Mouse (Mus musculus): ENCODE data around the gene Slc17a3. TPM values are rescaled to one million over a fixed set of nuclear protein-coding genes. Genes with fewer than 3 reads are reported as not detected.

Slc17a3 gene
- polyA plus RNA-seq, 1 experiment: 0.05 TPM

GRCm38 (mm10) chr13:23906906-23907305 is 67.7 kb downstream of the Slc17a3 start:
- Histone ChIP-seq H3K27me3 (ENCODE audit: control insufficient read depth, insufficient read depth, low read length) (no peaks in the 10 kb centered on the region), H3K36me3 (ENCODE audit: control insufficient read depth, insufficient read depth, low read length) (no peaks in the 10 kb centered on the region), H3K27ac (ENCODE audit: control insufficient read depth, insufficient read depth, low read length) (no peak overlapping the region), H3K4me3 (ENCODE audit: control insufficient read depth, insufficient read depth, low read length) (no peak overlapping the region), H3K4me1 (replicated peaks; ENCODE audit: control insufficient read depth, insufficient read depth, low read length) (peaks cover 8% of the 10 kb centered on the region)
- TF ChIP-seq POLR2A (IDR thresholded peaks at IDR 0.05; ENCODE audit: control insufficient read depth, extremely low read depth, insufficient read depth, low read length, poor library complexity) (no peak), CTCF (IDR thresholded peaks at IDR 0.05; ENCODE audit: borderline replicate concordance, control insufficient read depth, extremely low read depth, insufficient read depth, low read length, poor library complexity) (no peak)
- DNase-seq: no peak
- 94% methylated on average over 5 of the region's 5 CpGs for WGBS

GRCm38 (mm10) chr13:23910121-23910520 is 70.9 kb downstream of the Slc17a3 start:
- no peak for DNase-seq
- H3K36me3 ChIP-seq (ENCODE audit: control insufficient read depth, insufficient read depth, low read length): no peaks in the 10 kb centered on the region
- 0 out of 2 replicates have a peak overlapping the region, but pooled peaks have one; percentile 14 for H3K27ac ChIP-seq (ENCODE audit: control insufficient read depth, insufficient read depth, low read length)
- no peak overlapping the region for H3K4me3 ChIP-seq (ENCODE audit: control insufficient read depth, insufficient read depth, low read length)
- peaks cover 8% of the 10 kb centered on the region for H3K4me1 ChIP-seq (replicated peaks; ENCODE audit: control insufficient read depth, insufficient read depth, low read length)
- 6% methylated on average over 5 of the region's 5 CpGs for WGBS
- no peaks in the 10 kb centered on the region for H3K27me3 ChIP-seq (ENCODE audit: control insufficient read depth, insufficient read depth, low read length)
- TF ChIP-seq POLR2A (IDR thresholded peaks at IDR 0.05; ENCODE audit: control insufficient read depth, extremely low read depth, insufficient read depth, low read length, poor library complexity) (no peak), CTCF (IDR thresholded peaks at IDR 0.05; ENCODE audit: borderline replicate concordance, control insufficient read depth, extremely low read depth, insufficient read depth, low read length, poor library complexity) (no peak)

Other genes starting within 250 kb of the Slc17a3 start
- 14.4 and 19.9 TPM in 2 replicates for gene Hist1h2be, start 218.3 kb upstream of the Slc17a3 start, polyA plus RNA-seq (2012; rRNA removed)
- gene Hist1h1e, start 216.9 kb upstream of the Slc17a3 start, polyA plus RNA-seq (2012; rRNA removed): 9.4 and 18.5 TPM in 2 replicates
- gene Hist1h2ac, start 155.5 kb upstream of the Slc17a3 start, polyA plus RNA-seq (2012; rRNA removed): 11.0 and 12.9 TPM in 2 replicates
- gene Hist1h2bc, start 155.2 kb upstream of the Slc17a3 start, polyA plus RNA-seq (2012; rRNA removed): 153 and 154 TPM in 2 replicates
- 0.11 TPM in 1 of 2 replicates, not detected in the other for gene Hist1h1t, start 143.6 kb upstream of the Slc17a3 start, polyA plus RNA-seq (2012; rRNA removed)
- 69.8 and 70.6 TPM in 2 replicates for gene Hist1h4c, start 141.0 kb upstream of the Slc17a3 start, polyA plus RNA-seq (2012; rRNA removed)
- 9.8 and 13.5 TPM in 2 replicates for gene Hfe, start 128.6 kb upstream of the Slc17a3 start, polyA plus RNA-seq (2012; rRNA removed)
- 40.9 and 48.1 TPM in 2 replicates for gene Hist1h1c, start 100.6 kb upstream of the Slc17a3 start, polyA plus RNA-seq (2012; rRNA removed)
- gene Hist1h3c, start 93.8 kb upstream of the Slc17a3 start, polyA plus RNA-seq (2012; rRNA removed): 377 and 602 TPM in 2 replicates
- 160 and 224 TPM in 2 replicates for gene Hist1h2bb, start 92.7 kb upstream of the Slc17a3 start, polyA plus RNA-seq (2012; rRNA removed)
- 258 and 455 TPM in 2 replicates for gene Hist1h2ab, start 88.3 kb upstream of the Slc17a3 start, polyA plus RNA-seq (2012; rRNA removed)
- gene Hist1h3b, start 87.2 kb upstream of the Slc17a3 start, polyA plus RNA-seq (2012; rRNA removed): 529 and 561 TPM in 2 replicates
- gene Hist1h4b, start 82.4 kb upstream of the Slc17a3 start, polyA plus RNA-seq (2012; rRNA removed): 101 and 134 TPM in 2 replicates
- gene Hist1h4a, start 78.2 kb upstream of the Slc17a3 start, polyA plus RNA-seq (2012; rRNA removed): 295 and 320 TPM in 2 replicates
- 348 and 451 TPM in 2 replicates for gene Hist1h3a, start 77.0 kb upstream of the Slc17a3 start, polyA plus RNA-seq (2012; rRNA removed)
- 18.2 and 21.2 TPM in 2 replicates for gene Hist1h1a, start 75.8 kb upstream of the Slc17a3 start, polyA plus RNA-seq (2012; rRNA removed)
- not detected in 2 replicates for gene Trim38, start 69.5 kb upstream of the Slc17a3 start, polyA plus RNA-seq (2012; rRNA removed)
- gene Slc17a2, start 32.4 kb upstream of the Slc17a3 start, polyA plus RNA-seq (2012; rRNA removed): 0.08 and 0.26 TPM in 2 replicates
- 0.11 and 0.13 TPM in 2 replicates for gene Slc17a1, start 28.3 kb downstream of the Slc17a3 start, polyA plus RNA-seq (2012; rRNA removed)
- 0.16 and 0.27 TPM in 2 replicates for gene Slc17a4, start 75.6 kb downstream of the Slc17a3 start, polyA plus RNA-seq (2012; rRNA removed)
- not detected in 2 replicates for gene Hist1h2ba, start 94.7 kb downstream of the Slc17a3 start, polyA plus RNA-seq (2012; rRNA removed)
- gene Hist1h2aa, start 95.0 kb downstream of the Slc17a3 start, polyA plus RNA-seq (2012; rRNA removed): not detected in 2 replicates
- gene Scgn, start 151.8 kb downstream of the Slc17a3 start, polyA plus RNA-seq (2012; rRNA removed): 0.11 TPM in 1 of 2 replicates, not detected in the other